Mouse (Mus musculus): ENCODE data around the gene Rnft1. TPM values are rescaled to one million over a fixed set of nuclear protein-coding genes. Genes with fewer than 3 reads are reported as not detected.
"Not testable (repeated sequence)": the region's sequence is repeated elsewhere in the genome, so short reads cannot be mapped to it uniquely, and the experiment has no call there.

The Rnft1 gene
- polyA plus RNA-seq, 1 experiment from 2014 or later: 14.4 TPM

DNA sequence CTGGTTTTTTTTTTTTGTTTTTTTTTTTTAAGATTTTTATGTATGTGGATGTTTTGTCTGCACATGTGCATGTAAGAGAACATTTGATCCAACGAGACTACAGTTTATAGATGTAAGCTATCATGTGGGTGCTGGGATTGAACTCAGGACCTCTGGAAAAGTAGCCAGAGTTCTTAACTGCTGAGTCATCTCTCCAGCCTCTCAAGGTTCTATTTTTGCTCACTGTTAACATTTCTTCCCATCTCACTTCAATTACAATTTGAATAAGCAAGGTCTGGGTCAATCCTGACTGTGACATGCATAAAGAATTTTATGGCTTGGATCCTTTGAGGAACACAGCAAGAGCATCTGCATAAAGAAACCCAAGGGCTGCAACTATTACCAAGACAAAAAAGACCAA is 16.3 kb downstream of the Rnft1 start:
- H3K4me1 ChIP-seq (ENCODE audit: control insufficient read depth, insufficient read depth, low read length): no peaks in the 10 kb centered on the region
- no peak for ATAC-seq
- no peak overlapping the region for H3K9ac ChIP-seq (ENCODE audit: low read depth, low read length)
- H3K4me3 ChIP-seq (ENCODE audit: low read depth, low read length): no peak overlapping the region
- H3K4me2 ChIP-seq (ENCODE audit: low read length): no peak overlapping the region
- no peak overlapping the region for H3K27ac ChIP-seq (ENCODE audit: low read length)
- no peaks in the 10 kb centered on the region for H3K9me3 ChIP-seq (replicated peaks; ENCODE audit: control insufficient read depth, low read length, poor library complexity, severe bottlenecking)
- H3K27me3 ChIP-seq (ENCODE audit: control insufficient read depth, insufficient read depth, low read depth, low read length): no peaks in the 10 kb centered on the region
- H3K36me3 ChIP-seq (ENCODE audit: control insufficient read depth, insufficient read depth, low read length): peaks cover 18% of the 10 kb centered on the region
- 83% methylated on average over 1 of the region's 1 CpGs for WGBS

DNA sequence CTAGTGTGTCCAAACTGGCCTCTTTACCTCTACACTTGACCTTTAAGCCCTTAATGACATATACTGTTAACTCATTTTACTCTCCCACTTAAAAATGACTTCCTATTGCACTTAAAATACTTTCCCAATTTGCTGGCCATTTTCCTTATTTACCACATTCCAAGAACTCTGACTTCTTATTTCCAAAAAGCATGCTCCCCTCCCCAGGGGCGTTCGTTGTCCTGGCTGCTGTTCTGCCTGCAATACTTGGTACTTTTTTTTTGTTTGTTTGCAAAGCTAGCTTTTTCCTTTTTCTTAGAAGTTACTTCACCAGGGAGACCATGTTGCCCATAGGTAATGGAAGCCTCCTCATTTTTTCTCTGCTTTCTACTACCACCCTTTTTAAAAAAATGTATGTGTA is 18.7 kb downstream of the Rnft1 start:
- no peak overlapping the region for H3K9ac ChIP-seq (ENCODE audit: low read depth, low read length)
- H3K9me3 ChIP-seq (replicated peaks; ENCODE audit: control insufficient read depth, low read length, poor library complexity, severe bottlenecking): no peaks in the 10 kb centered on the region
- no peak overlapping the region for H3K4me2 ChIP-seq (ENCODE audit: low read length)
- H3K4me3 ChIP-seq (ENCODE audit: low read depth, low read length): no peak overlapping the region
- peaks cover 24% of the 10 kb centered on the region for H3K36me3 ChIP-seq (ENCODE audit: control insufficient read depth, insufficient read depth, low read length)
- no peak overlapping the region for H3K27ac ChIP-seq (ENCODE audit: low read length)
- 95% methylated on average over 2 of the region's 2 CpGs for WGBS
- H3K4me1 ChIP-seq (ENCODE audit: control insufficient read depth, insufficient read depth, low read length): no peaks in the 10 kb centered on the region
- ATAC-seq: no peak
- H3K27me3 ChIP-seq (ENCODE audit: control insufficient read depth, insufficient read depth, low read depth, low read length): no peaks in the 10 kb centered on the region

DNA sequence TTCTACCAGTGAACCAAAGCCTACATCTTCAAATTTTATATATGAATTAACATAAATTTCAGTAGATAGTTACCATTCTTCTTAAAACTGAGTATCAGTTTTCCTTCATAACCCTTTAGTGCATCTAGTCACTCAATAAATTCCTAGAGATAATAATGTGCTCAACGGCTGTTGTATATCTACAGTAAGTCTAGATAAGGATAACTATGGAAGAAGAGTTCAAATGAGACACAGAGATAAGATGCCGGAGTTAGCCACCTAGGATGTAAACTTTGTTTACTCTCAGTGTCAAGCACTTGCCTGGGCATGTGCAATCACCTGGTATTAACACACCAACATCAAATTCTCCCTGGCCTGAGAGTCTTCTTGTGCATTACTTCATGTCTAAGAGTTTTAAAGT is 22.9 kb downstream of the Rnft1 start:
- Histone ChIP-seq H3K4me3 (ENCODE audit: low read depth, low read length) (no peak overlapping the region), H3K9ac (ENCODE audit: low read depth, low read length) (no peak overlapping the region), H3K27me3 (ENCODE audit: control insufficient read depth, insufficient read depth, low read depth, low read length) (no peaks in the 10 kb centered on the region), H3K9me3 (replicated peaks; ENCODE audit: control insufficient read depth, low read length, poor library complexity, severe bottlenecking) (no peaks in the 10 kb centered on the region), H3K36me3 (ENCODE audit: control insufficient read depth, insufficient read depth, low read length) (peaks cover 35% of the 10 kb centered on the region), H3K27ac (ENCODE audit: low read length) (no peak overlapping the region), H3K4me2 (ENCODE audit: low read length) (no peak overlapping the region), H3K4me1 (ENCODE audit: control insufficient read depth, insufficient read depth, low read length) (no peaks in the 10 kb centered on the region)
- 96% methylated on average over 2 of the region's 2 CpGs for WGBS
- ATAC-seq: no peak

DNA sequence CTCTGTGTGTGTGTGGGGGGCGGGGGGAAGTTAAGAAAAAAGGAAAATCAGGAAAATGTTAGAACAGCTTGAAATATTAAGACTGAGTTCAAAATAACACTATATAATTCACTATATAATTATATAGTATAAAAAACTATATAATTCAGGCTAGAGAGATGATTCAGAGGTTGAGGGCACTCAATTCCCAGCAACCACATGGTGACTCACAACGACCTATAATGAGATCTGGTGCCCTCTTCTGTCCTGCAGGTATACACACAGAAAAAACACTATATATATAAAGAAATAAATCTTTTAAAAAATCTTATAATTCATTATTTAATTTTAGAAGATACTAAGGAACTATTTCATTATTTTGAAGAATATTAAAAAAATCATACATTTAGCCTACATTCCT is 23.5 kb downstream of the Rnft1 start:
- Histone ChIP-seq H3K4me3 (ENCODE audit: low read depth, low read length) (no peak overlapping the region), H3K36me3 (ENCODE audit: control insufficient read depth, insufficient read depth, low read length) (peaks cover 30% of the 10 kb centered on the region), H3K4me1 (ENCODE audit: control insufficient read depth, insufficient read depth, low read length) (no peaks in the 10 kb centered on the region), H3K27ac (ENCODE audit: low read length) (no peak overlapping the region), H3K9ac (ENCODE audit: low read depth, low read length) (no peak overlapping the region), H3K9me3 (replicated peaks; ENCODE audit: control insufficient read depth, low read length, poor library complexity, severe bottlenecking) (no peaks in the 10 kb centered on the region), H3K4me2 (ENCODE audit: low read length) (no peak overlapping the region), H3K27me3 (ENCODE audit: control insufficient read depth, insufficient read depth, low read depth, low read length) (no peaks in the 10 kb centered on the region)
- 94% methylated on average over 2 of the region's 2 CpGs for whole genome bisulfite sequencing
- ATAC-seq: no peak

DNA sequence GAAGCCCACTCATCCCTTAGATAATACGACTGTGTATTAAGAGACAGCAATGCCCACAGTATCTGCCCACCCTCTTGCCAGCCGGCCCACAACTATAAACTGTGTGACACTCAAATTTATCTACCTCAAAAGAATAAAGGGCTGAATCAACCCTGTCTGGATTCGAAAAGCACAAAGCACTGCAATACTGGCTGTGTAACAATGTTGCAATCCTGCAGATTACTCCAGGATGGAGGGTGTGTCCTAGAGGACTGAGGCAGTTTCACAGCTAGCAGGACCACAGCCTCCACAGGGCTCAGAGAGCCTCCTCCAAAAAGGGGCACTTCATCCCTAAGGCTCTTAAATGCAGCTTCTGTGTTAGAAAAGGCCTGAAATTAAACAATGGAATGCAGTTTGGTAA is 32.2 kb downstream of the Rnft1 start:
- H3K4me3 ChIP-seq (ENCODE audit: low read depth, low read length): no peak overlapping the region
- no peak overlapping the region for H3K27ac ChIP-seq (ENCODE audit: low read length)
- no peaks in the 10 kb centered on the region for H3K4me1 ChIP-seq (ENCODE audit: control insufficient read depth, insufficient read depth, low read length)
- 92% methylated on average over 3 of the region's 3 CpGs for WGBS
- H3K27me3 ChIP-seq (ENCODE audit: control insufficient read depth, insufficient read depth, low read depth, low read length): no peaks in the 10 kb centered on the region
- peaks cover 28% of the 10 kb centered on the region for H3K36me3 ChIP-seq (ENCODE audit: control insufficient read depth, insufficient read depth, low read length)
- ATAC-seq: no peak
- no peaks in the 10 kb centered on the region for H3K9me3 ChIP-seq (replicated peaks; ENCODE audit: control insufficient read depth, low read length, poor library complexity, severe bottlenecking)
- no peak overlapping the region for H3K4me2 ChIP-seq (ENCODE audit: low read length)
- H3K9ac ChIP-seq (ENCODE audit: low read depth, low read length): no peak overlapping the region

DNA sequence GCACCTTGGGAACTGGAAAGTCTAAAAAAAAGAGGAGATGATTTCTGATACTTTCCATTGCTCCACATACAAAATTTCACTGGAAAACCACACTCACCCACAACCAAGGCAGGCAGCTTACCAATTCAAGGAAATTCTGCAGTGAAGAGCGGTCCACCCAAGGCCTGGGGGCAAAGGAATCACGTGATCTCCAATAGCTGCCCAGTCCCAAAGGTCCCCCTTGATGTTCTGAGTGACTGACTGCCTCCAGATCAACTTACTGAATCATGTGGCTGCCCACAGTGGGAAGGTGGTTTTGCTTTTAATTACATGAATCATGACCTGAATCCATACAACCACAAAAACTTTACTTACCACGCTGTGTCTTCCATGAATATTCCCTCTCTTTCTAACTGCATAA is 32.8 kb downstream of the Rnft1 start:
- Histone ChIP-seq H3K4me2 (ENCODE audit: low read length) (no peak overlapping the region), H3K27ac (ENCODE audit: low read length) (no peak overlapping the region), H3K27me3 (ENCODE audit: control insufficient read depth, insufficient read depth, low read depth, low read length) (no peaks in the 10 kb centered on the region), H3K4me3 (ENCODE audit: low read depth, low read length) (no peak overlapping the region), H3K36me3 (ENCODE audit: control insufficient read depth, insufficient read depth, low read length) (peaks cover 27% of the 10 kb centered on the region), H3K9me3 (replicated peaks; ENCODE audit: control insufficient read depth, low read length, poor library complexity, severe bottlenecking) (no peaks in the 10 kb centered on the region), H3K4me1 (ENCODE audit: control insufficient read depth, insufficient read depth, low read length) (no peaks in the 10 kb centered on the region), H3K9ac (ENCODE audit: low read depth, low read length) (no peak overlapping the region)
- WGBS: 97% methylated on average over 3 of the region's 3 CpGs
- no peak for ATAC-seq

DNA sequence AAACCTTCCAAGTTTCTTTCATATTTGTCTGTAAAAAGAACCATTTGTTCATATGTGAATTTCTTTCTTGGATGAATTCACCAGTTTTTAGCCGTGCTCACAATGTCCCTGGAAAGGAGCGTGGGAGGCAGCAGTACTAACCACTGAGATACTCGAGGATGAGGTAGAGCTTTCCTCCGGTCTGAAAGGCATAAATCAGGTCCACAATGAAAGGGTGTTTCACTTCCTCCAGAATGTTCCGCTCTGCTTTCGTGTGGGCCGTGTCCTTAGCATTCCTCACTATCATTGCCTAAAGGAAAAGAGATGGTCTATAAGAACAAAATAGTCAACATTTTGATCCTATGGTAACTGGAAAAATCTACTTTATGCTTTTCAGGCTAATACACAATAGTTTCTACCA is 35.3 kb downstream of the Rnft1 start:
- H3K9me3 ChIP-seq (replicated peaks; ENCODE audit: control insufficient read depth, low read length, poor library complexity, severe bottlenecking): no peaks in the 10 kb centered on the region
- WGBS: 96% methylated on average over 7 of the region's 7 CpGs
- H3K27me3 ChIP-seq (ENCODE audit: control insufficient read depth, insufficient read depth, low read depth, low read length): no peaks in the 10 kb centered on the region
- no peak for ATAC-seq
- no peak overlapping the region for H3K27ac ChIP-seq (ENCODE audit: low read length)
- peaks cover 28% of the 10 kb centered on the region for H3K36me3 ChIP-seq (ENCODE audit: control insufficient read depth, insufficient read depth, low read length)
- no peak overlapping the region for H3K9ac ChIP-seq (ENCODE audit: low read depth, low read length)
- no peak overlapping the region for H3K4me2 ChIP-seq (ENCODE audit: low read length)
- H3K4me1 ChIP-seq (ENCODE audit: control insufficient read depth, insufficient read depth, low read length): no peaks in the 10 kb centered on the region
- H3K4me3 ChIP-seq (ENCODE audit: low read depth, low read length): no peak overlapping the region

DNA sequence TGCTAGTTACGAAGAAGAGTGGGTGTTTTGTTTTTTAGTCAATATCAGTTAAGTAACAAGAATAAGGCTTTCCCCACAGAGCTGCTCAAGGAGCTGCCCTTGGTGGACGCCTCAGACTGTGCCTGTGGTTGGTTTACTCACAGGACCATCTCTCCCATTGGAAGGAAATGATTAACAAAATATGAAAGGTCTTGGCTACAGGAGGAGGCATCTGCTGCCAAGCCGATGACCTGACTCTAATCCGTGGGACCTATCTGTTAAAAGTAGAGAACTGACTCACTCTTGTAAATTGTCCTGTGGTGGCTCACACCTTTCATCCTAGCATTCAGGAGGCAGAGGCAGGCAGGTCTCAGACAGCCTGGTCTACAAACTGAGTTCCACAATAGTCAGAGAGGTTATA is 43.1 kb downstream of the Rnft1 start:
- Histone ChIP-seq H3K4me1 (ENCODE audit: control insufficient read depth, insufficient read depth, low read length) (no peaks in the 10 kb centered on the region), H3K36me3 (ENCODE audit: control insufficient read depth, insufficient read depth, low read length) (peaks cover 21% of the 10 kb centered on the region), H3K27ac (ENCODE audit: low read length) (no peak overlapping the region), H3K9ac (ENCODE audit: low read depth, low read length) (no peak overlapping the region), H3K4me3 (ENCODE audit: low read depth, low read length) (no peak overlapping the region), H3K9me3 (replicated peaks; ENCODE audit: control insufficient read depth, low read length, poor library complexity, severe bottlenecking) (no peaks in the 10 kb centered on the region), H3K4me2 (ENCODE audit: low read length) (no peak overlapping the region), H3K27me3 (ENCODE audit: control insufficient read depth, insufficient read depth, low read depth, low read length) (no peaks in the 10 kb centered on the region)
- no peak for ATAC-seq
- WGBS: 94% methylated on average over 4 of the region's 4 CpGs

DNA sequence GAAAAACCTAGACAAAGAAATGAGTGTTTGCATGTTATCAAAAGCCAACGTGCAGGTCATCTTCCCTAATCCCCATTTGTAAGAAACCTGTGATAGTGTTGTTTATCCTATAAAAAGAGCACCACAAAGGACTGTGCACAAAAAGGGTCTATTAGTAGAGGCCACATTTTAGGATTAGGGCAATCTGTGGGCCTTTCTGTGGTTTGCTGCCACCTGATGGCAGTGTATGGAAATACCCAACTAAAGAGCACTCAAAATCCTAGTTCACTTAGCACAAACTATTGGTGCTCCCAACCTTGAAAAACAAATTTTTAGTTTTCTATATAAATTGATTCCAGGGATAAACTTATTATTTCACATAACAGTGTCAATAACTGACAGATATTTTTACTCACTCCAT is 48.4 kb downstream of the Rnft1 start:
- H3K9ac ChIP-seq (ENCODE audit: low read depth, low read length): no peak overlapping the region
- H3K4me2 ChIP-seq (ENCODE audit: low read length): no peak overlapping the region
- H3K27ac ChIP-seq (ENCODE audit: low read length): no peak overlapping the region
- WGBS: 59% methylated on average over 1 of the region's 1 CpGs
- no peaks in the 10 kb centered on the region for H3K27me3 ChIP-seq (ENCODE audit: control insufficient read depth, insufficient read depth, low read depth, low read length)
- no peak overlapping the region for H3K4me3 ChIP-seq (ENCODE audit: low read depth, low read length)
- H3K9me3 ChIP-seq (replicated peaks; ENCODE audit: control insufficient read depth, low read length, poor library complexity, severe bottlenecking): no peaks in the 10 kb centered on the region
- H3K36me3 ChIP-seq (ENCODE audit: control insufficient read depth, insufficient read depth, low read length): peaks cover 18% of the 10 kb centered on the region
- no peaks in the 10 kb centered on the region for H3K4me1 ChIP-seq (ENCODE audit: control insufficient read depth, insufficient read depth, low read length)
- ATAC-seq: no peak

DNA sequence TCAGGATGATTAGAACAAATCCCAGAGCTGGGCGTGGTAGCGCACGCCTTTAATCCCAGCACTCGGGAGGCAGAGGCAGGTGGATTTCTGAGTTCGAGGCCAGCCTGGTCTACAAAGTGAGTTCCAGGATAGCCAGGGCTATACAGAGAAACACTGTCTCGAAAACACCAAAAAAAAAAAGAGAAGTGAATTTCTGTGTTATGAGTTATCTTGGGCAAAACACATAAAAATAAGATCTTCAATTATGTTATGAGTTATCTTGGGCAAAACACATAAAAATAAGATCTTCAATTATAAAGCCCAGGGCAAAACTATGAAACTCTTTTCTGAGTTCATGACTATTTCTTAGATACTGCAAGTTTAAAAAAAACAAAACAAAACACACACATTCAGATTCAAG is 48.8 kb downstream of the Rnft1 start:
- 90% methylated on average over 6 of the region's 6 CpGs for WGBS

More for the DNA sequence above, 48.8 kb downstream of the Rnft1 start:
- not testable (repeated sequence) for ATAC-seq; H3K4me2 ChIP-seq (ENCODE audit: low read length); H3K9ac ChIP-seq (ENCODE audit: low read depth, low read length); H3K27ac ChIP-seq (ENCODE audit: low read length); H3K4me3 ChIP-seq (ENCODE audit: low read depth, low read length); H3K4me1 ChIP-seq (ENCODE audit: control insufficient read depth, insufficient read depth, low read length); H3K9me3 ChIP-seq (replicated peaks; ENCODE audit: control insufficient read depth, low read length, poor library complexity, severe bottlenecking); H3K27me3 ChIP-seq (ENCODE audit: control insufficient read depth, insufficient read depth, low read depth, low read length)
- peaks cover 18% of the 10 kb centered on the region for H3K36me3 ChIP-seq (ENCODE audit: control insufficient read depth, insufficient read depth, low read length)
